Mouse (Mus musculus) neural tube, embryonic 10.5 days (tissue): ENCODE data around the gene Ehd1.

Experiments used
- DNase-seq: peaks from one replicate; pipeline ENCODE4 v3.0.0-alpha.2; 2017; ENCODE audit warnings: low spot score; ENCODE audit errors: extremely low spot score

Gene Ehd1

DNA sequence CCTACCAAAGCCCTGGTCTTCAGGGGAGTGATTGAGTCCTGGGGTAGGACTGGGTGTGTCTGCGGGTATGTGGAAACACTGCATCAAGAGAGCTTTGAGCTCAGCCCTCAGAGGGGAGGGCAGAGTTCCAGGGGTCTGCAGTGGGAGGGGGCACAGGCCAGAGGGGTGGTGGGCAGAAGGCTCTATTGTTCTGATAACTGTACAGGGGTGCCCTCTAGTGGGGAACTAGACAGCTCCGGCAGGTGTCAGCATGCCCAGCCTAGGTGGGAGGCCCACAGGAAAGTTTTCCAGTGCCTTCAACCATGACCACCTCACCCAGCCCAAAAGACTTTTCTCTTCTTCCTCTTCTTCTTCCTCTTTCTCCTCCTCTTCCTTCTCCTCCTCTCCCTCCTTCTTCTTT is 16.1 kb upstream of the Ehd1 start:
- no peak for DNase-seq

GRCm38 (mm10) chr19:6260946-6261345 is 15.6 kb upstream of the Ehd1 start:
- DNase-seq: no peak

GRCm38 (mm10) chr19:6261379-6261778 is 15.1 kb upstream of the Ehd1 start:
- no peak for DNase-seq

- DNase-seq: peak; percentile 64
Observed at GRCm38 (mm10) chr19:6262222-6262621, 14.3 kb upstream of the Ehd1 start.

- no peak for DNase-seq
Observed at GRCm38 (mm10) chr19:6262839-6263433, 13.6 kb upstream of the Ehd1 start.

GRCm38 (mm10) chr19:6264200-6264599 is 12.3 kb upstream of the Ehd1 start:
- DNase-seq: no peak

DNA sequence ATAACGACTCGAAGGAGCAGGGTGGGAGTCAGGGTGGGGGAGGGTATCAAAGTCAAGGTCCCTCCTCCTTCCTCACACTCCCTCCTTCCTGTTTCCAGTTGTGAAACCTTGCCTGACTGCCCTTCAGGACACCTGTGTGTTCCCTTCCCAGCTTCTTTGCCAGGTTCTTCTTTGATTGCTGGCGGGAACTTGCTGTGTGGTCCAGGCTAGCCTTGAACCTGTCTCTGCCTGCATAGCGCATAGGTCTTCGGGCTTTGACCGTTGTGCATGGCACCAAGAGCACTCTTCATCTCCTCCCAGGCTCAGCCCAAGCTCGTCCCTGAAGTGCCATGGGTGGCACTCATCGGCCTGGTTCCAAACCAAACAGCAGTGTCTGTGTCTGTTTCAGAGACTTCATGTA is 11.6 kb upstream of the Ehd1 start:
- DNase-seq: no peak

- no peak for DNase-seq
Observed at GRCm38 (mm10) chr19:6265727-6266182, 10.8 kb upstream of the Ehd1 start.

GRCm38 (mm10) chr19:6267306-6268169 is 9.0 kb upstream of the Ehd1 start:
- no peak for DNase-seq

DNA sequence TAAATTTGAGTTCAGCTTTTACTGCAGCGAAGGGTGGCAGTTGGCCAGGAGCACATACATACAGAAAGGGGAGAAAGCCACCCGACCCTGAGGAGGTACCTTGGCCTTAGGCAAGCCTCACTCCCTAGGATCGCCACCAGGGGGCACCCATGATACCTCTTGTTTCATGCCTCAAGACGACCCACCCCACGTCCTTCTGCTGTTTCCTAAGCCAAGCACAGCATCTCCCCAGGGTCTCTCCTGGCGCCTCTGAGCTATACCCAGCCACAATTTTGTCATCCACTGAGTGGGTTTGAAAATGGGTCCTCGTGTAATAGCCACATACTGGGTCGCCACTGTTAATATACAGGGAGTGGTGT is 8.4 kb upstream of the Ehd1 start:
- peak; percentile 89 for DNase-seq

DNA sequence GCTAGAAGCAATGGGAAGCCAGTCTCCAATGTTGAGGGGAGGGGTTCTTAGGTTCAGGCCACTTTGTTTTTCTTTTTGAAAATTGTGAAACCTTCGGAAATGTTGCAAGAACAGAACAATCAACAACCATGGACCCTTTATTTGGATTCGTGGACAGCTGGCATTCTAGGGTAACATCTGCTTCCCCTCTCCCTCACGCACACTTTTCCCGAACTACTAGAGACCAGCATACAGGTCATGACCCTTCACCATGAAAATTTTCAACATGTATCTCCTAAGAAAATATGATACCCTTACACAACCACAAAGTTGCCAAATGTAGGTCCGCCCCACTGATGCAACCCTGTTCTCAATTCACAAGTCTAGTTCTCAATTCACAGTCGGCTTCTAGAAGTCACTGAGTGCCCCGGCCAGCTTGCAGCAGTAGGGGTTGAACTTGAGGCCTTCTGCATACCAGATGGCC is 7.8 kb upstream of the Ehd1 start:
- no peak for DNase-seq

GRCm38 (mm10) chr19:6269798-6270475 is 6.6 kb upstream of the Ehd1 start:
- DNase-seq: no peak

GRCm38 (mm10) chr19:6270661-6271060 is 5.9 kb upstream of the Ehd1 start:
- no peak for DNase-seq

GRCm38 (mm10) chr19:6271206-6271605 is 5.3 kb upstream of the Ehd1 start:
- no peak for DNase-seq

GRCm38 (mm10) chr19:6272053-6272452 is 4.5 kb upstream of the Ehd1 start:
- DNase-seq: no peak

DNA sequence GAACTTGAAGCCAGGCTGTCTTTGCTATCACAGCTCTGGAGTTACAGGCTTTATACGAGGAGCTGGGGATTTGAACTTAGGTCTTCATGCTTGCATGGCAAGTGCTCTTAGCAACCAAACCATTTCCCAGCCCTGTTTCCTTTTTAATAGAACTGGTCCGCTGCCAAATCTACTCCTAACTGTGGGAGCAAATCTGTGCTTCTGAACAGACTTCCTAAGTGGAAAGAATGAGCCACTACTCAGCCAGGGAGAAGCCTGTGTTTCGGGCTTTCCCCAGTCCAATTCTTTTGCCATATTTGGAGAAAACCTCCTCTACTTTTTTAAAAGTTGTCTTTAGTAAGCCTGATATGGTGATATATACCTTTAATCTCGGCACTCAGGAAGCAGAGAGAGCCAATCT is 3.8 kb upstream of the Ehd1 start:
- no peak for DNase-seq

DNA sequence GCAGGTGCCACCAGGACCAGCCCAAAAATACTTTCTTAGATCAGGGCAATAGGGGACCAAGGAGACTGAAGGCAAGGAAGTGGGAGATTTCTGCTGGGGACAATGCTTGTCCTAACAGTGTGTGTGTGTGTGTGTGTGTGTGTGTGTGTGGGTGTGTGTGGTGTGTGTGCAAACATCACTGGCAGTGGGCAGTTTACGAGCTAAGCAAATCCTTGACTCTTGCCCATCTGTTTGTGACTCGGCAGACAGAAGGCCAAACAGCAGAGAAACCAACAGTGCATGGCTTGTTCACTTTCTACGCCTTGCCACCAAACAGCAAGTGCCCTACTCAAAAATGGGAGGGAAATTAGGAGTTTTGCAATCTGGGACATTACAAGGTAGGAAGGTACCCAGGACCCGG is 2.9 kb upstream of the Ehd1 start:
- no peak for DNase-seq

- DNase-seq: no peak
Observed at GRCm38 (mm10) chr19:6273998-6274608, 2.4 kb upstream of the Ehd1 start.

DNA sequence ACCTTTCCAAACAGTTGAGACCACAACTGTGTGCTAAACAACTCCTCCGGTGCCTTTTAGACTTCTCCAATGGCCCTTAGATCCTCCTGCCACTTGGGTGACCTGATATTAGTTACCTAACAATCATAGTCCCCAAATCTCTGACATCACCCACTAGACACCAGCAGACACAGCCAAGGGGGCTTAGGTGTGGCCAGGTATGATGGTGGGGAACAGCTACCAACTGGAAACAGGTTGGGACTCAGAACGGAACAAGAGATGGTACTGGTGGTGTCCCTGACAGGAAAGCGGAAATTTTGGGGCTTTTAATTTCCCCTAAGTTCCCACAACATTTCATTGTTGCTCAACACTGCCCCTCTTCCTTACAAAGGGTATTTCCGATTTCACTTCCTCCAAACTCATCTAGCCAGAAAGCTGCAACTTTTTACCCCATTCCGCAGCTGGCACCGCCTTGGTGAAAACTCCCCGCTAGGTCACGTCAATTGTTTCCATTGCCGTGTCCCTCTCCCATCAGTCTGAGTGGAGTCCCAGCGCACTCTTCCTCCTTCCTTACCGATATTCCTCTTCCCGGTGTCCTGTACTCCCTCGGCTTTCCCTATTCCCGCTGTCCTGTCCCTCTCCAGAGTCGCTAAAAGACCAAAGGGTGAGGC is 660 bp upstream of the Ehd1 start:
- no peak for DNase-seq

DNA sequence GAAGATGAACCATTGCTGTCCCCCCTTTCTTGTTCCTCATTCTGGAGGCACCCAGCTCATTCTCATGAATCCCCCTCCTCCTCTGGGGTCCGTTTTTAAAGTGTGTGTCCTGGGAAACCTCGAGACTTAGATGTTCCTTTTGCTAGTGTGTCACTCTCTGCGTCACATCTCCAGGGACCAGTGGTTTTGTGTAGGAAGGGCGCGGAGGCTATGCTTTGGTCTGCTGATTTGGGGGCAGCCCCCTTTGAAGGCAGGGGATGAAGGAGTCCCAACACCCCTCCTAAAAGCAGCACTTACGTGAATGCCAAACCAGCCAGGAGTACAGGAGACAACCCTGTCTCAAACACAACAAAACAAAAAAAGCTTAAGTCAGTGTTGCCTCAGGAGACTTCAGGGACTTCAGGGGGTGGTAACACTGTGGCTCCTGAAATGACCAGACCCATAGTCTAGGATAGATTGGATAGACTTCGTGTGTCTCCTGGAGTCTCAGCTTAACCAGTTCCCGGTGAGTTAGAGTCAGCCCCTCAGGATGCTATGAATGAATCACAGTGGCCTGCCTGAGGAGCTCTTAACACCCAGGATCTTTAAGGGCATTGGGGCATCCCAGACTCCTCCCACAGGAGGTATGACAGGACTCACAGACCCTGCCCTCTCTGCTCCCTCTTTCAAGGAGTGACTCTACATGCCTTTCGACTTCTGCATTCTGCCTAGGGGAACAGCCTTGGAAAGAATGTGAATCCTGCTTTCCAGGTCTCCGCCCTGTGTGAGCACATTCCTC is 1.3 kb downstream of the Ehd1 start:
- DNase-seq: peak; percentile 40
